ENCODE assay signal across 15 mouse cellular contexts in the genomic region with DNA sequence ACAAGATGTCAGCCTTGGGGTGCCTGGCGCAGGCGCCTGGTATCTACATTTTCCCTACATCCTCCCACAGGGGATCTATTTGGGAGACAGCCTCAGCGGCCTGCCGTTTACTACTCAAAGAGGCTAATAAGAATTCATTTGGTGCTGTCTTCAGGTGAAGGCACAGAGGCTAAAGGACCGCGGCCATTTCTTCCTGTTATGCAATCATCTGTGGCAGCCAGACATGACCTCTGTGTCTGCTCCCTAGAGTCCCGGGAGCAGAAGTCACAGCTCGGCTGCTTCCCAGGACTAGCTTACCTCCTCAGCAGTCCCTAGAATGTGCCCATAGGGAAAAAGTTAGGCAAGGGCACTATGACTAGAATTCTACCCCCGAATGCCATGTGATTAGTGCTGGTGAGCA. TPM values are rescaled to one million over a fixed set of nuclear protein-coding genes. Genes with fewer than 3 reads are reported as not detected.
A peak's percentile ranks its signal among the peaks of the same experiment; 100 is the strongest.
DNase-seq lines count a peak whose midpoint lies in the region; ATAC-seq and TF ChIP-seq lines count a peak whose summit lies in the region.
"Had no signal": no experiment of that assay in that cellular context is flagged by ENCODE, and none has a peak within 500 bp of the region (broad histone marks: within the 10 kb centered on the region; RNA-seq: fewer than 3 reads in every experiment).

No protein-coding gene starts in this region.

- peak overlapping the region; percentile 89 for H3K27ac ChIP-seq in layer of hippocampus, adult 2 months
- peak overlapping the region; percentile 99 for H3K27ac ChIP-seq in heart, postnatal 0 days (ENCODE audit: low read depth)
- H3K27ac ChIP-seq: embryonic facial prominence, embryonic 15.5 days; forebrain, embryonic 13.5 days; hindbrain, embryonic 15.5 days; limb, embryonic 15.5 days had no signal

- TF ChIP-seq EP300 in heart, postnatal 0 days (IDR thresholded peaks at IDR 0.05; ENCODE audit: low read depth): no peak

- 53% methylated on average over 9 of the region's 9 CpGs for WGBS in heart, postnatal 0 days

- DNase-seq in gastrocnemius, adult 8-10 months (ENCODE audit: low spot score in 2 of 2): peak; percentile 16 to 18
- DNase-seq in gastrocnemius, postnatal 10 days: no peak
- DNase-seq in layer of hippocampus, adult 2 months (ENCODE audit: low spot score in 2 of 2): no peak
- no peak for DNase-seq in layer of hippocampus, postnatal 14 days (ENCODE audit: low spot score in 2 of 2)
- no peak for DNase-seq in heart, postnatal 0 days (ENCODE audit: low spot score)
- peak; percentile 62 for DNase-seq in skeletal muscle tissue, adult 2 months (ENCODE audit: low read depth, low spot score)

- no peaks in the 10 kb centered on the region for H3K27me3 ChIP-seq in heart, postnatal 0 days (ENCODE audit: control insufficient read depth, insufficient read depth, low read length)
- H3K27me3 ChIP-seq: embryonic facial prominence, embryonic 15.5 days; forebrain, embryonic 13.5 days; hindbrain, embryonic 15.5 days; limb, embryonic 15.5 days; lung, embryonic 15.5 days had no signal

- no peaks in the 10 kb centered on the region for H3K36me3 ChIP-seq in heart, postnatal 0 days (replicated peaks; ENCODE audit: control insufficient read depth, insufficient read depth, low read length)
- H3K36me3 ChIP-seq: embryonic facial prominence, embryonic 15.5 days; hindbrain, embryonic 15.5 days; limb, embryonic 15.5 days; lung, embryonic 15.5 days had no signal

- peak overlapping the region; percentile 64 for H3K4me2 ChIP-seq in heart, postnatal 0 days (ENCODE audit: low read depth, low read length)
- H3K4me2 ChIP-seq: embryonic facial prominence, embryonic 15.5 days; forebrain, embryonic 13.5 days; hindbrain, embryonic 15.5 days; limb, embryonic 15.5 days had no signal

- H3K9ac ChIP-seq in heart, postnatal 0 days (replicated peaks; ENCODE audit: low read depth, low read length): peak overlapping the region; percentile 64
- H3K9ac ChIP-seq: embryonic facial prominence, embryonic 15.5 days; forebrain, embryonic 13.5 days; hindbrain, embryonic 15.5 days; limb, embryonic 15.5 days; lung, embryonic 15.5 days had no signal

- H3K4me1 ChIP-seq in heart, postnatal 0 days (ENCODE audit: control insufficient read depth, insufficient read depth): no peaks in the 10 kb centered on the region
- H3K4me1 ChIP-seq: embryonic facial prominence, embryonic 15.5 days; limb, embryonic 15.5 days had no signal

- TF ChIP-seq CTCF in layer of hippocampus, adult 2 months (conservative IDR thresholded peaks at IDR 0.05): no peak
- TF ChIP-seq CTCF in heart, postnatal 0 days (IDR thresholded peaks at IDR 0.05; ENCODE audit: low read depth): no peak

- peak overlapping the region; percentile 52 for H3K4me3 ChIP-seq in layer of hippocampus, adult 2 months
- H3K4me3 ChIP-seq in heart, postnatal 0 days (ENCODE audit: low read depth, low read length): peak overlapping the region; percentile 48
- H3K4me3 ChIP-seq: embryonic facial prominence, embryonic 15.5 days; forebrain, embryonic 13.5 days; hindbrain, embryonic 15.5 days; limb, embryonic 15.5 days had no signal

- ATAC-seq in heart, postnatal 0 days (ENCODE audit: insufficient read depth, low read depth): no peak
- ATAC-seq in megakaryocyte, adult 5-6 weeks (ENCODE audit: poor library complexity, severe bottlenecking): no peak
- ATAC-seq: activated CD4-positive, CD25-positive, alpha-beta regulatory T cell, adult 4 months; forebrain, embryonic 13.5 days; midbrain, embryonic 16.5 days had no signal

- H3K9me3 ChIP-seq in heart, postnatal 0 days (replicated peaks; ENCODE audit: control insufficient read depth, low read length): no peaks in the 10 kb centered on the region
- H3K9me3 ChIP-seq: embryonic facial prominence, embryonic 15.5 days; forebrain, embryonic 13.5 days; hindbrain, embryonic 15.5 days; limb, embryonic 15.5 days; lung, embryonic 15.5 days had no signal

RNA-seq across cellular contexts. Expression of a gene that starts 1.1 kb away (rescaled TPM):
- 10 to 100 TPM; 18.4 to 26.4 (median 23.0) TPM for total RNA-seq in gastrocnemius, adult 8-10 months (2022)
- total RNA-seq in gastrocnemius, postnatal 10 days (2021): 10 to 100 TPM; 22.3 to 25.7 TPM
- 10 to 100 TPM; 18.9 to 21.5 TPM for total RNA-seq in layer of hippocampus, adult 2 months (2021)
- 10 to 100 TPM in 1 of 2 experiments, 1 to 10 TPM in 1; 9.5 to 11.1 TPM for total RNA-seq in layer of hippocampus, postnatal 14 days (2021)
- 41.4 and 52.6 TPM in 2 replicates for total RNA-seq in heart, postnatal 0 days (2014; rRNA removed; ENCODE audit: low replicate concordance)
- polyA plus RNA-seq in heart, postnatal 0 days (2015; fragmentation: Nextera tagmentation; extraction: Ambion mirVana): 26.7 and 32.0 TPM in 2 replicates
- total RNA-seq in megakaryocyte, adult 5-6 weeks (2015): not detected in 2 replicates
- not detected in 2 replicates for total RNA-seq in megakaryocyte, adult 5-6 weeks (2017)
- total RNA-seq: megakaryocyte progenitor cell, adult 5-6 weeks had no signal
- polyA plus RNA-seq: activated CD4-positive, CD25-positive, alpha-beta regulatory T cell, adult 4 months had no signal

RNA-seq across cellular contexts. Expression of a gene that starts 52.1 kb away (rescaled TPM):
- total RNA-seq in gastrocnemius, adult 8-10 months (2022): 1 to 10 TPM in 1 of 4 experiments, under 1 TPM in 3; 0.53 to 1.3 (median 0.60) TPM
- total RNA-seq in gastrocnemius, postnatal 10 days (2021): 1 to 10 TPM; 1.1 to 2.2 TPM
- 1 to 10 TPM; 2.0 to 2.8 TPM for total RNA-seq in layer of hippocampus, adult 2 months (2021)
- total RNA-seq in layer of hippocampus, postnatal 14 days (2021): 1 to 10 TPM; 1.2 to 1.9 TPM
- total RNA-seq in heart, postnatal 0 days (2014; rRNA removed; ENCODE audit: low replicate concordance): 0.43 and 4.7 TPM in 2 replicates
- 2.9 and 3.0 TPM in 2 replicates for polyA plus RNA-seq in heart, postnatal 0 days (2015; fragmentation: Nextera tagmentation; extraction: Ambion mirVana)
- not detected in 2 replicates for total RNA-seq in megakaryocyte, adult 5-6 weeks (2015)
- total RNA-seq in megakaryocyte, adult 5-6 weeks (2017): not detected in 2 replicates
- total RNA-seq: megakaryocyte progenitor cell, adult 5-6 weeks had no signal
- polyA plus RNA-seq: activated CD4-positive, CD25-positive, alpha-beta regulatory T cell, adult 4 months had no signal

Comparison
In these comparisons a context has a peak if more than half of its experiments do, and no peak if none do; other contexts are left out.
1. DNase-seq: peak in gastrocnemius, adult 8-10 months (2 of 2) and skeletal muscle tissue, adult 2 months (single experiment); none in gastrocnemius, postnatal 10 days (single experiment), layer of hippocampus, adult 2 months (0 of 2), layer of hippocampus, postnatal 14 days (0 of 2) and heart, postnatal 0 days (single experiment).
2. RNA of a gene that starts 1.1 kb away (total RNA-seq): 41.4 to 52.6 TPM in heart, postnatal 0 days, 22.3 to 25.7 TPM in gastrocnemius, postnatal 10 days, 18.4 to 26.4 TPM in gastrocnemius, adult 8-10 months, 18.9 to 21.5 TPM in layer of hippocampus, adult 2 months and 9.5 to 11.1 TPM in layer of hippocampus, postnatal 14 days; not detected in megakaryocyte, adult 5-6 weeks; every median in the first group is over 10 times any median in the second.